Mouse (Mus musculus): Measurements from ENCODE around the gene Prss16. TPM values are rescaled to one million over a fixed set of nuclear protein-coding genes. Genes with fewer than 3 reads are reported as not detected.

Prss16 gene
- polyA plus RNA-seq, 2 experiments = 0.23 to 0.39 TPM

GRCm38 (mm10) chr13:21992550-21992949, 17.0 kb downstream of the Prss16 start:
- DNase-seq (ENCODE audit: low read depth in 3 of 3, low spot score in 3 of 3) = no peak

GRCm38 (mm10) chr13:21984486-21984885, 25.1 kb downstream of the Prss16 start:
- Histone ChIP-seq H3K36me3 (replicated peaks; ENCODE audit: control insufficient read depth, insufficient read depth, low read depth) (no peaks in the 10 kb centered on the region), H3K4me3 (ENCODE audit: insufficient read depth in 1 of 2, low read depth in 2 of 2, low read length in 2 of 2) (no peak overlapping the region), H3K9ac (replicated peaks) (no peak overlapping the region), H3K27ac (no peak overlapping the region), H3K4me1 (replicated peaks; ENCODE audit: control insufficient read depth in 2 of 2, insufficient read depth in 2 of 2, low read length in 1 of 2) (no peaks in the 10 kb centered on the region), H3K4me2 (ENCODE audit: low read depth) (no peak overlapping the region), H3K9me3 (ENCODE audit: control insufficient read depth, low read length) (no peaks in the 10 kb centered on the region), H3K27me3 (ENCODE audit: control insufficient read depth, insufficient read depth, low read length) (peaks cover 47% of the 10 kb centered on the region)
- TF ChIP-seq CTCF (IDR thresholded peaks at IDR 0.05; ENCODE audit: low read depth) = no peak
- TF ChIP-seq EP300 (IDR thresholded peaks at IDR 0.05; ENCODE audit: low read depth) = no peak
- 54% methylated on average over 2 of the region's 2 CpGs for WGBS (ENCODE audit: insufficient replicate concordance)
- no peak for ATAC-seq (ENCODE audit: insufficient read depth)
- no peak for DNase-seq (ENCODE audit: low read depth in 3 of 3, low spot score in 3 of 3)

More at GRCm38 (mm10) chr13:21992550-21992949, 17.0 kb downstream of the Prss16 start:
- peaks cover 0 to 18% of the 10 kb centered on the region in 2 experiments; a peak in 3 of 4 replicates for H3K4me1 ChIP-seq (replicated peaks; ENCODE audit: control insufficient read depth in 2 of 2, insufficient read depth in 2 of 2, low read length in 1 of 2)
- no peaks in the 10 kb centered on the region for H3K9me3 ChIP-seq (ENCODE audit: control insufficient read depth, low read length)
- no peak for ATAC-seq (ENCODE audit: insufficient read depth)
- no peak overlapping the region for H3K9ac ChIP-seq (replicated peaks)
- 73% methylated on average over 5 of the region's 5 CpGs for WGBS (ENCODE audit: insufficient replicate concordance)
- peaks cover 23% of the 10 kb centered on the region for H3K27me3 ChIP-seq (ENCODE audit: control insufficient read depth, insufficient read depth, low read length)
- no peak overlapping the region for H3K4me2 ChIP-seq (ENCODE audit: low read depth)
- H3K4me3 ChIP-seq (ENCODE audit: insufficient read depth in 1 of 2, low read depth in 2 of 2, low read length in 2 of 2) = no peak overlapping the region
- TF ChIP-seq CTCF (IDR thresholded peaks at IDR 0.05; ENCODE audit: low read depth) (no peak), EP300 (IDR thresholded peaks at IDR 0.05; ENCODE audit: low read depth) (no peak)
- H3K27ac ChIP-seq = no peak overlapping the region
- H3K36me3 ChIP-seq (replicated peaks; ENCODE audit: control insufficient read depth, insufficient read depth, low read depth) = no peaks in the 10 kb centered on the region

- no peak for DNase-seq (ENCODE audit: low read depth in 3 of 3, low spot score in 3 of 3)
- peaks cover 55% of the 10 kb centered on the region for H3K27me3 ChIP-seq (ENCODE audit: control insufficient read depth, insufficient read depth, low read length)
- H3K4me1 ChIP-seq (replicated peaks; ENCODE audit: control insufficient read depth in 2 of 2, insufficient read depth in 2 of 2, low read length in 1 of 2) = no peaks in the 10 kb centered on the region
- H3K9ac ChIP-seq (replicated peaks) = no peak overlapping the region
- no peak for TF ChIP-seq CTCF (IDR thresholded peaks at IDR 0.05; ENCODE audit: low read depth)
- TF ChIP-seq EP300 (IDR thresholded peaks at IDR 0.05; ENCODE audit: low read depth) = no peak
- no peak for ATAC-seq (ENCODE audit: insufficient read depth)
- H3K4me2 ChIP-seq (ENCODE audit: low read depth) = peak overlapping the region; percentile 58
- 8% methylated on average over 17 of the region's 17 CpGs for WGBS (ENCODE audit: insufficient replicate concordance)
- H3K36me3 ChIP-seq (replicated peaks; ENCODE audit: control insufficient read depth, insufficient read depth, low read depth) = no peaks in the 10 kb centered on the region
- no peaks in the 10 kb centered on the region for H3K9me3 ChIP-seq (ENCODE audit: control insufficient read depth, low read length)
- H3K4me3 ChIP-seq (ENCODE audit: insufficient read depth in 1 of 2, low read depth in 2 of 2, low read length in 2 of 2) = peak overlapping the region; percentile 21 to 42; a peak in 2 of 4 replicates
- no peak overlapping the region for H3K27ac ChIP-seq
Measured at GRCm38 (mm10) chr13:21981803-21982193, 27.7 kb downstream of the Prss16 start.

- ATAC-seq (ENCODE audit: insufficient read depth) (no peak), DNase-seq (ENCODE audit: low read depth in 3 of 3, low spot score in 3 of 3) (no peak)
- Histone ChIP-seq H3K36me3 (replicated peaks; ENCODE audit: control insufficient read depth, insufficient read depth, low read depth) (no peaks in the 10 kb centered on the region), H3K9ac (replicated peaks) (no peak within 1 kb of the TSS), H3K4me3 (ENCODE audit: insufficient read depth in 1 of 2, low read depth in 2 of 2, low read length in 2 of 2) (peak within 1 kb of the TSS; percentile 21 to 42), H3K27me3 (ENCODE audit: control insufficient read depth, insufficient read depth, low read length) (peaks cover 55% of the 10 kb centered on the region), H3K4me1 (replicated peaks; ENCODE audit: control insufficient read depth in 2 of 2, insufficient read depth in 2 of 2, low read length in 1 of 2) (no peaks in the 10 kb centered on the region), H3K9me3 (ENCODE audit: control insufficient read depth, low read length) (no peaks in the 10 kb centered on the region), H3K4me2 (ENCODE audit: low read depth) (peak within 1 kb of the TSS; percentile 58), H3K27ac (no peak within 1 kb of the TSS)
- TF ChIP-seq EP300 (IDR thresholded peaks at IDR 0.05; ENCODE audit: low read depth) (no peak), CTCF (IDR thresholded peaks at IDR 0.05; ENCODE audit: low read depth) (no peak)
- under 1% methylated on average over 58 of the region's 58 CpGs for WGBS (ENCODE audit: insufficient replicate concordance)
Measured at GRCm38 (mm10) chr13:21980981-21981802, 28.4 kb downstream of the Prss16 start, which contains the start of gene Pom121l2. Pom121l2 (plus strand) TSS chr13:21981194.

- Histone ChIP-seq H3K4me3 (ENCODE audit: insufficient read depth in 1 of 2, low read depth in 2 of 2, low read length in 2 of 2) (peak overlapping the region; percentile 79 to 100), H3K27ac (peak overlapping the region; percentile 86), H3K36me3 (replicated peaks; ENCODE audit: control insufficient read depth, insufficient read depth, low read depth) (no peaks in the 10 kb centered on the region), H3K27me3 (ENCODE audit: control insufficient read depth, insufficient read depth, low read length) (peaks cover 10% of the 10 kb centered on the region), H3K9me3 (ENCODE audit: control insufficient read depth, low read length) (no peaks in the 10 kb centered on the region), H3K4me2 (ENCODE audit: low read depth) (peak overlapping the region; percentile 70), H3K9ac (replicated peaks) (peak overlapping the region; percentile 76), H3K4me1 (replicated peaks; ENCODE audit: control insufficient read depth in 2 of 2, insufficient read depth in 2 of 2, low read length in 1 of 2) (peaks cover 2 to 3% of the 10 kb centered on the region in 2 experiments; a peak in 2 of 4 replicates)
- ATAC-seq (ENCODE audit: insufficient read depth) (peak; percentile 96), DNase-seq (ENCODE audit: low read depth in 3 of 3, low spot score in 3 of 3) (peak; percentile 64 to 74 (median 67))
- WGBS (ENCODE audit: insufficient replicate concordance) = 4% methylated on average over 20 of the region's 20 CpGs
- TF ChIP-seq EP300 (IDR thresholded peaks at IDR 0.05; ENCODE audit: low read depth) (no peak), CTCF (IDR thresholded peaks at IDR 0.05; ENCODE audit: low read depth) (no peak)
Measured at GRCm38 (mm10) chr13:21974726-21975473, 34.6 kb downstream of the Prss16 start.
